Mouse (Mus musculus) ES-Bruce4 (cell line): ENCODE data around the gene D230025D16Rik.

Experiments
- CTCF ChIP-seq: IDR thresholded peaks from one replicate; pipeline ENCODE4 v1.8.1; 2011; ENCODE audit warnings: low read depth, low read length
- EP300 ChIP-seq: IDR thresholded peaks from 2 replicates; pipeline ENCODE4 v1.6.1; 2011; ENCODE audit warnings: low read depth, low read length; ENCODE audit not compliant: insufficient read depth
- POLR2A ChIP-seq: IDR thresholded peaks from one replicate; pipeline ENCODE4 v1.8.1; 2011; ENCODE audit warnings: low read length; ENCODE audit not compliant: insufficient read depth

DNA sequence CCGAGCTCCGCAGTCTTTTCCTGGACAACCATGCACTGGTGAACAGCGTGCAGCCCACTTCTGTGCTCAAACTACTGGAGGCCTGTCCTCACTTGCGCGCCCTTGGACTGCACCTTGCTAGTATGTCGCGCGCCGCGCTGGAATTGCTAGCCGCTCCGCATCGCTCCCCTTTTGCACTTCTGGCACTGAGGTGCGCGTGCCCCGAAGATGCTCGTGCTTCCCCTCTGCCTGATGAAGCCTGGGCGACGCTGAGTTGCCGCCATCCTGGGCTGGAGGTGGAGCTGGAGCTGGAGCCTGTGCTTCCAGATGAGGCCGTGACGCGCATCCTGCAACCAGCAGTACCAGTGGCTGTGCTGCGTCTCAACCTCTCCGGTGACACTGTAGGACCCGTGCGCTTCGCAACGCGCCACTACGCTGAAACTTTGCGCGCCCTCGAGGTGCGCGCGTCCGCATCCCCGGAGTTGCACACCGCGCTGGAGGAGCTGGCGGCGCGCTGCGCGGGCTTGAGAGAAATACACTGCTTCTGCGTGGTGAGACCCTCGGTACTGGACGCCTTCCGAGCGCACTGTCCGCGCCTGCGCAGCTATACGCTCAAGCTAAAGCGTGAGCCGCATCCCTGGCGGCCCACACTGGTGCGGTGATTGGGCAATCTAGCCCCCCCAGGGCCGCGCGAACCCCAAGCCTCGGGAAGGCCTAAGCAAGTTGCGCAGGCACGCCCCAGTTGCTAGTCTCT lies 43.6 kb downstream of the D230025D16Rik start:
- TF ChIP-seq CTCF (no peak), EP300 (no peak), POLR2A (no peak)
